Mouse (Mus musculus) limb, embryonic 12.5 days (tissue): Measurements from ENCODE around the gene Rpl10a. TPM values are rescaled to one million over a fixed set of nuclear protein-coding genes. Genes with fewer than 3 reads are reported as not detected.
A peak's percentile ranks its signal among the peaks of the same experiment; 100 is the strongest.
"Not testable (repeated sequence)": the region's sequence is repeated elsewhere in the genome, so short reads cannot be mapped to it uniquely, and the experiment has no call there.

Experiments used
- ATAC-seq: fragments of 200-750 bp; cut with Nextera tagmentation; 2 replicates; pipeline ENCODE4 v1.8.0; 2017; ENCODE audit warnings: low read depth, moderate TSS enrichment; ENCODE audit not compliant: insufficient number of reproducible peaks, insufficient read depth, low FRiP score, low TSS enrichment
- H3K27ac ChIP-seq: fragments of 300-500 bp; sonication (generic); 2 replicates; pipeline ENCODE4 v1.5.1; 2016; ENCODE audit warnings: mild to moderate bottlenecking, moderate library complexity
- H3K27me3 ChIP-seq: fragments of 300-500 bp; sonication (generic); 2 replicates; pipeline ENCODE4 v1.6.1; 2016; ENCODE audit warnings: mild to moderate bottlenecking, moderate library complexity
- H3K36me3 ChIP-seq: fragments of 300-500 bp; sonication (generic); 2 replicates; pipeline ENCODE4 v1.6.1; 2016; ENCODE audit warnings: mild to moderate bottlenecking, moderate library complexity
- H3K4me1 ChIP-seq: fragments of 300-500 bp; sonication (generic); replicated peaks from 2 replicates; pipeline ENCODE4 v1.6.1; 2016
- H3K4me2 ChIP-seq: fragments of 300-500 bp; sonication (generic); 2 replicates; pipeline ENCODE4 v1.6.1; 2016; ENCODE audit warnings: mild to moderate bottlenecking, moderate library complexity
- H3K4me3 ChIP-seq: fragments of 300-500 bp; sonication (generic); replicated peaks from 2 replicates; pipeline ENCODE4 v1.5.1; 2016; ENCODE audit warnings: mild to moderate bottlenecking
- H3K9ac ChIP-seq: fragments of 300-500 bp; sonication (generic); replicated peaks from 2 replicates; pipeline ENCODE4 v1.6.1; 2016; ENCODE audit warnings: mild to moderate bottlenecking, moderate library complexity
- H3K9me3 ChIP-seq: fragments of 300-500 bp; sonication (generic); 2 replicates; pipeline ENCODE4 v1.6.1; 2016; ENCODE audit warnings: mild to moderate bottlenecking, moderate library complexity
- WGBS: fragments of 180-500 bp; shearing (Covaris S2); methylation state at CpG from one replicate; pipeline ENCODE4 v1.1.7; 2016; 5-methylcytosine and 5-hydroxymethylcytosine counted together
- polyA plus RNA-seq: library from polyadenylated mRNA; unstranded; fragments of >200 nt; fragmentation: Nextera tagmentation; extraction: Ambion mirVana; gene quantifications from 2 replicates; pipeline ENCODE4 v1.2.1, GENCODE M21; 2016

Gene Rpl10a
- polyA plus RNA-seq, 1 experiment from 2014 or later = 537 TPM

DNA sequence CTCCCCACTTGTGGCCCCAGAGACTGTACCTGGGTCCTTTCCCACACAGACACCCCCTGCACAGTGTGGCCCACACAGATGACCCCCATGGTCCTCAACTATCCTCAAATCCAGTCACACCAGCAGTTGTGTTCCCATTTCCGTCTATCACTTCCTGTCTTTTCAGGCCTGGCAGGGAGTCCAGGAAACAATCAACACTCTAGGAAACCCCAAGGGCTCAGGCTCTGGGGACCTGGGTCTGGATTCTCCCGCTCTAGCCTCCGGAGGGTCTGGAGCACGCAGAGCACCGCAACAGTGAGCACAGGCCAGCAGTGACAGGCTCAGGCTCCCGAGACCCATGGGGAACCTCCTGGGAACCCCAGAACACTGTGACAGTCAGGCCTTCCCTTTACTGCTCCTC lies 19.9 kb downstream of the Rpl10a start:
- H3K27ac ChIP-seq = 0 out of 2 replicates have a peak overlapping the region, but pooled peaks have one; percentile 99
- 39% methylated on average over 6 of the region's 6 CpGs for WGBS

GRCm38 (mm10) chr17:28349264-28349880 lies 21.1 kb downstream of the Rpl10a start:
- 6% methylated on average over 12 of the region's 13 CpGs for WGBS

More for the DNA sequence above, 19.9 kb downstream of the Rpl10a start:
- H3K9me3 ChIP-seq = no peaks in the 10 kb centered on the region
- H3K4me2 ChIP-seq = peak overlapping the region; percentile 91
- peak overlapping the region; percentile 97 for H3K9ac ChIP-seq
- peaks cover 75% of the 10 kb centered on the region for H3K4me1 ChIP-seq
- H3K27me3 ChIP-seq = no peaks in the 10 kb centered on the region; the same call in 1 of the 2 replicates
- no peaks in the 10 kb centered on the region for H3K36me3 ChIP-seq
- ATAC-seq = no peak
- H3K4me3 ChIP-seq = peak overlapping the region; percentile 93

GRCm38 (mm10) chr17:28349901-28350465 lies 21.7 kb downstream of the Rpl10a start:
- WGBS = under 1% methylated on average over 51 of the region's 54 CpGs
- peak overlapping the region; percentile 97 for H3K9ac ChIP-seq
- peak overlapping the region; percentile 99 for H3K27ac ChIP-seq
- peak overlapping the region; percentile 93 for H3K4me3 ChIP-seq
- H3K27me3 ChIP-seq = no peaks in the 10 kb centered on the region; the same call in 1 of the 2 replicates
- H3K4me1 ChIP-seq = peaks cover 57% of the 10 kb centered on the region
- no peaks in the 10 kb centered on the region for H3K9me3 ChIP-seq
- peak; percentile 6; the same call in 1 of the 2 replicates for ATAC-seq
- H3K4me2 ChIP-seq = peak overlapping the region; percentile 91
- H3K36me3 ChIP-seq = no peaks in the 10 kb centered on the region

More at GRCm38 (mm10) chr17:28349264-28349880, 21.1 kb downstream of the Rpl10a start:
- Histone ChIP-seq H3K4me1 (peaks cover 63% of the 10 kb centered on the region), H3K4me2 (peak overlapping the region; percentile 91), H3K9me3 (no peaks in the 10 kb centered on the region), H3K27me3 (no peaks in the 10 kb centered on the region; the same call in 1 of the 2 replicates), H3K36me3 (no peaks in the 10 kb centered on the region), H3K9ac (peak overlapping the region; percentile 97), H3K4me3 (peak overlapping the region; percentile 93), H3K27ac (peak overlapping the region; percentile 99)
- no peak for ATAC-seq

GRCm38 (mm10) chr17:28350466-28351352 lies 22.4 kb downstream of the Rpl10a start, which contains the start of gene Tead3:
TSS of gene Tead3 (minus strand) at chr17:28350817.
- H3K9ac ChIP-seq = peak within 1 kb of the TSS; percentile 97
- H3K4me1 ChIP-seq = peaks cover 50% of the 10 kb centered on the region
- H3K4me2 ChIP-seq = peak within 1 kb of the TSS; percentile 91
- H3K9me3 ChIP-seq = no peaks in the 10 kb centered on the region
- no peaks in the 10 kb centered on the region; the same call in 1 of the 2 replicates for H3K27me3 ChIP-seq
- H3K36me3 ChIP-seq = no peaks in the 10 kb centered on the region
- H3K27ac ChIP-seq = peak within 1 kb of the TSS; percentile 99
- peak within 1 kb of the TSS; percentile 93 for H3K4me3 ChIP-seq
- ATAC-seq = peak; percentile 84
- WGBS = under 1% methylated on average over 67 of the region's 73 CpGs

DNA sequence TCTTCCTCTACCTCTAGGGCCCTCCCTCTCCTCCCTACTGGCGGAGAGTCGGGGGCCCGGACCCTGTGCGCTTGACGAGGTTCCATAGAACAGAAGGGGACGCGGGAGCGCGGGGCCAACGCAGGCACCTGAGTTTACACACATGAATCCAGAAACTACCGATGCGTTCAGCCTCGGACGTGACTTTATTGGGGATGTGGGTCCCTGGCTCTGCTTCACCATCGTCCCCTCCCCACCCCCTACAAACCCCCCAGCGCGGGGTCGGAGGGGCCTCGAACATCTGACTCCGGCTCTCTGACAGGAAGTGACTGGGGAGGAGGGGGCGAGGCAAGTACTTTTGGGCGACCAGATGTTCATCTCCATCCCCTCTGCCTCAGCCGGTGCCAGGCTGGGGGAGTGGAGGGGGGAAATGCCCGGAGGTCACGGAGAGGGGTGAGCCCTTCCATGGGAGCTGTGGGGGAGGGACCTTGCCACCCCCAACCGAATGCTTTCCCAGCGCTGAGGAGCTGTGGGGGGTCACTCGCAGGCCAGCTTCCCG lies 23.2 kb downstream of the Rpl10a start:
- Histone ChIP-seq H3K4me3 (peak overlapping the region; percentile 93), H3K4me1 (peaks cover 43% of the 10 kb centered on the region), H3K9ac (peak overlapping the region; percentile 97), H3K27me3 (no peaks in the 10 kb centered on the region; the same call in 1 of the 2 replicates), H3K36me3 (no peaks in the 10 kb centered on the region), H3K4me2 (peak overlapping the region; percentile 91), H3K27ac (peak overlapping the region; percentile 99), H3K9me3 (no peaks in the 10 kb centered on the region)
- ATAC-seq = peak; percentile 6
- WGBS = 2% methylated on average over 29 of the region's 29 CpGs

DNA sequence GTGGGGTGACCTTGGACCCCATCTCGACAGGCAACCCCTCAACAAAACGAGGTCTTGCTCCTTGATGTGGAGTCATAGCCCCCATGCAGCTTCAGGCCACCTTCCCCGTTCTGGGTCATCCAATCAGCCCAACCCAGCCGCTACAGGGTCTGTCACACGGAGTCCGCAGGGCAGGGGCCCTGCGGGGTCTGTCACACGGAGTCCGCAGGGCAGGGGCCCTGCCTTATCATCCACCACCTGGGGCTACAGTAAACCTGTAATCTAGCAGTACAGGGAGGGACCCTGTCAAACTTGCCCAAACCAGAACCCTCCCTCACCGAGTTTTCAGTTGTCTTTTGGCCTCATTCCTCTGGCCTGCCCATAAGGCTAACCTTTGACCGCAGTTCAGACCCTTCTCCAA lies 23.7 kb downstream of the Rpl10a start:
- peak overlapping the region; percentile 99 for H3K27ac ChIP-seq
- H3K9me3 ChIP-seq = no peaks in the 10 kb centered on the region
- ATAC-seq = no peak
- peak overlapping the region; percentile 91 for H3K4me2 ChIP-seq
- peak overlapping the region; percentile 97 for H3K9ac ChIP-seq
- peaks cover 37% of the 10 kb centered on the region for H3K4me1 ChIP-seq
- no peaks in the 10 kb centered on the region; the same call in 1 of the 2 replicates for H3K27me3 ChIP-seq
- no peaks in the 10 kb centered on the region for H3K36me3 ChIP-seq
- WGBS = 13% methylated on average over 11 of the region's 11 CpGs
- peak overlapping the region; percentile 93 for H3K4me3 ChIP-seq

GRCm38 (mm10) chr17:28355871-28356270 lies 27.6 kb downstream of the Rpl10a start:
- Histone ChIP-seq H3K9ac (no peak overlapping the region), H3K4me1 (peaks cover 12% of the 10 kb centered on the region), H3K27me3 (peaks cover 36% of the 10 kb centered on the region), H3K4me2 (no peak overlapping the region), H3K4me3 (no peak overlapping the region), H3K27ac (no peak overlapping the region), H3K9me3 (peaks cover 3% of the 10 kb centered on the region; the same call in 1 of the 2 replicates), H3K36me3 (no peaks in the 10 kb centered on the region)
- WGBS = 89% methylated on average over 12 of the region's 12 CpGs
- no peak for ATAC-seq

- not testable (repeated sequence) for ATAC-seq, H3K36me3 ChIP-seq, H3K4me2 ChIP-seq, H3K4me3 ChIP-seq, H3K9ac ChIP-seq, H3K9me3 ChIP-seq, H3K27ac ChIP-seq
- 20% methylated on average over 24 of the region's 24 CpGs for WGBS
- Histone ChIP-seq H3K27me3 (peaks cover 61% of the 10 kb centered on the region), H3K4me1 (peaks cover 17% of the 10 kb centered on the region)
Observed at GRCm38 (mm10) chr17:28358576-28359261, 30.4 kb downstream of the Rpl10a start.

- H3K4me2 ChIP-seq = no peak overlapping the region
- no peak for ATAC-seq
- 83% methylated on average over 9 of the region's 9 CpGs for WGBS
- no peak overlapping the region for H3K9ac ChIP-seq
- H3K27me3 ChIP-seq = peaks cover 79% of the 10 kb centered on the region
- peaks cover 3% of the 10 kb centered on the region; the same call in 1 of the 2 replicates for H3K9me3 ChIP-seq
- no peak overlapping the region for H3K27ac ChIP-seq
- no peaks in the 10 kb centered on the region for H3K36me3 ChIP-seq
- peaks cover 30% of the 10 kb centered on the region for H3K4me1 ChIP-seq
- H3K4me3 ChIP-seq = no peak overlapping the region
Observed at GRCm38 (mm10) chr17:28360531-28361277, 32.4 kb downstream of the Rpl10a start.
